Mouse (Mus musculus): Measurements from ENCODE around the gene Scnn1g. TPM values are rescaled to one million over a fixed set of nuclear protein-coding genes. Genes with fewer than 3 reads are reported as not detected.

Gene Scnn1g
- not detected for total RNA-seq (2023)

GRCm38 (mm10) chr7:121734171-121734831, at the start of gene Scnn1g:
Gene Scnn1g (plus strand): TSS chr7:121734479.

GRCm38 (mm10) chr7:121707073-121707667, 27.1 kb upstream of the Scnn1g start, which contains the start of gene Usp31:
Gene Usp31 (minus strand): TSS chr7:121707253.

Other genes starting within 250 kb of the Scnn1g start
- 1 to 10 TPM; 4.0 to 5.0 TPM for gene Usp31, start 27.2 kb upstream of the Scnn1g start, total RNA-seq (2023)
- gene Scnn1b, start 130.6 kb downstream of the Scnn1g start, total RNA-seq (2023) = not detected
- gene Cog7, start 247.2 kb downstream of the Scnn1g start, total RNA-seq (2023) = 10 to 100 TPM; 10.7 to 11.5 TPM

Measured in neutrophil, adult 83 days (primary cell).